ENCODE assay signal across 8 mouse cellular contexts in genomic region chr9:56508835-56509451, GRCm38 (mm10).
DNase-seq lines count a peak whose midpoint lies in the region; TF ChIP-seq lines count a peak whose summit lies in the region.

No protein-coding gene starts in this region.

- no peak for TF ChIP-seq CTCF in embryonic fibroblast, embryonic 13.5 days (IDR thresholded peaks at IDR 0.05; ENCODE audit: borderline replicate concordance, insufficient read depth, low read length)

- no peak overlapping the region for H3K4me3 ChIP-seq in embryonic fibroblast, embryonic 13.5 days (ENCODE audit: insufficient read depth, low read length)

- peak overlapping the region; percentile 47; the same call in 1 of the 2 replicates for H3K27ac ChIP-seq in embryonic fibroblast, embryonic 13.5 days (ENCODE audit: insufficient read depth, low read length)

- TF ChIP-seq POLR2A in embryonic fibroblast, embryonic 13.5 days (IDR thresholded peaks at IDR 0.05; ENCODE audit: low read depth, low read length) = no peak

- peaks cover 15% of the 10 kb centered on the region; the same call in 1 of the 2 replicates for H3K4me1 ChIP-seq in embryonic fibroblast, embryonic 13.5 days (ENCODE audit: control insufficient read depth, insufficient read depth, low read length)

- DNase-seq in ovary, postnatal 36 days (ENCODE audit: low spot score) = peak; percentile 21
- DNase-seq in ovary, postnatal 14 days (ENCODE audit: low spot score) = no peak
- peak; percentile 71 to 85 for DNase-seq in kidney, postnatal 36 days
- peak; percentile 40 for DNase-seq in urinary bladder, adult 2 months (ENCODE audit: low spot score)
- DNase-seq in layer of hippocampus, adult 11-12 months (ENCODE audit: low spot score) = no peak
- no peak for DNase-seq in embryo, embryonic 11 days
- DNase-seq in layer of hippocampus, adult 18-20 months (ENCODE audit: low spot score in 2 of 2) = no peak

Comparison
In these comparisons a context has a peak if more than half of its experiments do, and no peak if none do; other contexts are left out.
1. DNase-seq: peak in ovary, postnatal 36 days (single experiment), kidney, postnatal 36 days (2 of 2) and urinary bladder, adult 2 months (single experiment); none in ovary, postnatal 14 days (single experiment), layer of hippocampus, adult 11-12 months (single experiment), embryo, embryonic 11 days (single experiment) and layer of hippocampus, adult 18-20 months (0 of 2).